Mouse (Mus musculus): ENCODE results near the gene Cul4a.

DNA sequence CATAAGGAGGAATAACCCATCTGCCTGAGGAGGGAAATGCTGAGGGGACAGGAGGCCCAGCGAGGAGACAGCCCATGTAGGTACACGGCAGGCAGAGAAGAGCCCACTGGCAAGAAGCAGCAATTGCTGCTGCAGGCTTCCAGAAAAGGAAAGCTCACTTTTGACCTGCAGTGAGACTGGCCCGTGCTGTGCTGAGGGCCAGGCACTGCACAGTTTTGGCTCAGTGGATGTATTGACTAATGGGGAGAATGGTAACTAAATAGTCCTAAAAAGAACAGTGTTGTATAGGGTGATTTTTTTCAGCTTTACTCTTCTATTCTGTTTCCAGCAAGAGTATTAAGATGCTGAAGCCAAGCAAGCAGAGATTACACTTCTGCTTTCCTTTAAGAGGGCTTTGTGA is 13.1 kb downstream of the Cul4a start:
- TF ChIP-seq CTCF (IDR thresholded peaks at IDR 0.05; ENCODE audit: low read depth) (no peak), EP300 (IDR thresholded peaks at IDR 0.05; ENCODE audit: low read depth) (no peak)
